Mouse (Mus musculus) kidney, embryonic 14.5 days (tissue): ENCODE measurements around the gene Gzmc. TPM values are rescaled to one million over a fixed set of nuclear protein-coding genes. Genes with fewer than 3 reads are reported as not detected.
"Not testable (repeated sequence)": the region's sequence is repeated elsewhere in the genome, so short reads cannot be mapped to it uniquely, and the experiment has no call there.

ENCODE experiments used
- ATAC-seq: fragments of 200-750 bp; cut with Nextera tagmentation; 2 replicates; pipeline ENCODE4 v1.8.0; 2017; ENCODE audit warnings: moderate number of reproducible peaks, mild to moderate bottlenecking, moderate TSS enrichment, moderate library complexity; ENCODE audit not compliant: low FRiP score, low TSS enrichment
- H3K27ac ChIP-seq: fragments of 300-500 bp; sonication (generic); 2 replicates; pipeline ENCODE4 v1.5.1; 2014; ENCODE audit warnings: low read depth, mild to moderate bottlenecking, low read length, moderate library complexity, mixed read lengths
- H3K27me3 ChIP-seq: fragments of 300-500 bp; sonication (generic); 2 replicates; pipeline ENCODE4 v1.6.1; 2014; ENCODE audit warnings: mild to moderate bottlenecking, low read length; ENCODE audit not compliant: control insufficient read depth, insufficient read depth
- H3K36me3 ChIP-seq: fragments of 300-500 bp; sonication (generic); 2 replicates; pipeline ENCODE4 v1.6.1; 2014; ENCODE audit warnings: low read length, mixed read lengths; ENCODE audit not compliant: control insufficient read depth, insufficient read depth
- H3K4me1 ChIP-seq: fragments of 300-500 bp; sonication (generic); 2 replicates; pipeline ENCODE4 v1.6.1; 2014; ENCODE audit warnings: low read length, mixed read lengths; ENCODE audit not compliant: control insufficient read depth, insufficient read depth
- H3K4me2 ChIP-seq: fragments of 300-500 bp; sonication (generic); replicated peaks from 2 replicates; pipeline ENCODE4 v1.6.1; 2014; ENCODE audit warnings: low read depth, mild to moderate bottlenecking, low read length
- H3K4me3 ChIP-seq: fragments of 300-500 bp; sonication (generic); 2 replicates; pipeline ENCODE4 v1.5.1; 2014; ENCODE audit warnings: mild to moderate bottlenecking, low read length
- H3K9ac ChIP-seq: fragments of 300-500 bp; sonication (generic); 2 replicates; pipeline ENCODE4 v1.6.1; 2014; ENCODE audit warnings: low read depth, mild to moderate bottlenecking, low read length, moderate library complexity
- H3K9me3 ChIP-seq: fragments of 300-500 bp; sonication (generic); 2 replicates; pipeline ENCODE4 v1.6.1; 2016; ENCODE audit warnings: low read length; ENCODE audit not compliant: control insufficient read depth
- WGBS: fragments of 180-500 bp; shearing (Covaris S2); extraction: QIAGEN DNeasy Blood & Tissue Kit; methylation state at CpG from one replicate; pipeline ENCODE4 v1.1.7; 2014; 5-methylcytosine and 5-hydroxymethylcytosine counted together
- polyA plus RNA-seq: library from polyadenylated mRNA; unstranded; fragments of >200 nt; fragmentation: Nextera tagmentation; extraction: Ambion mirVana; gene quantifications from 2 replicates; pipeline ENCODE4 v1.2.1, GENCODE M21; 2014

The Gzmc gene
- polyA plus RNA-seq, 1 experiment from 2014 or later = not detected

DNA sequence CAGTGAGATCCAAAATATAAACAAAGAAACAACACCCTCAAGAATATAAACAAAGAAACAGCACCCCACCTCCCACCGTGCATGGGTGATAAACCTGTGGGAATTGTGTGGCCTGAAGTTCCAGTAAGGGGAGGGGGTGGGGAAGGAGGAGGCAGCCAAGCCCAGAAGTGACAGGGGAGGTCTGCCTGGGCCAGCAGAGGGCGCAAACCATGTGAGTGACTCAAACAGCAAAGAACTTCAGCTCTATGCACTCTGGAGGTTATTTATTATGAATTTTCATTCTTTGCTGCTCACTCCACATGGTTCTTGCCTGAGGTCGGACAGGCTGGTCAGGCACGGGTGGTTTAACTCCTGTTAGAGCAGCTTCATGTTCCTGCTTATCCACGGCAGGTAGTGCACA is 29.4 kb downstream of the Gzmc start:
- not testable (repeated sequence) for H3K4me3 ChIP-seq, H3K27ac ChIP-seq, H3K4me1 ChIP-seq, H3K9ac ChIP-seq, H3K4me2 ChIP-seq, ATAC-seq, H3K27me3 ChIP-seq, H3K36me3 ChIP-seq, H3K9me3 ChIP-seq
- WGBS = 31% methylated on average over 5 of the region's 5 CpGs

DNA sequence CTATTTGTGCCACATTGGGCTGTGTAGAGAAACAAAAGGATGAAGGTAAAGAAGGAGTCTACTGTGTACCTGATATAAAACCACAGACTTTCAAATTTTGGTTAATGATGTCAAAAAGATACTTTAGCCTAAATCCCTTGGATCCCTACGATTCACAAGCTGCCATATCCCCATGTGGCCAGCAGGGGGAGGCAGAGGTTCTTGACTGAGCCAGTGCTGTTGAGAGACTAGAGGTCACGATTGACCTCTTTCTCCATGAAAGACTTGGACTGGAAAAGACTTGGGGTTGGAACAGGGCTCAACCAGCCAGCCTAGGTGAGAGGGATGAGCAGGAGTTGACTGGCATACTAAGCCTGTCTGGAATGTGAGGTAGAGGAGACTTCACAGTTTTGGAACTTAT is 30.5 kb downstream of the Gzmc start:
- no peak for ATAC-seq
- no peaks in the 10 kb centered on the region for H3K36me3 ChIP-seq
- no peaks in the 10 kb centered on the region for H3K4me1 ChIP-seq
- H3K27me3 ChIP-seq = no peaks in the 10 kb centered on the region
- no peak overlapping the region for H3K4me2 ChIP-seq
- WGBS = 8% methylated on average over 2 of the region's 2 CpGs
- H3K9ac ChIP-seq = no peak overlapping the region
- H3K27ac ChIP-seq = no peak overlapping the region
- no peaks in the 10 kb centered on the region for H3K9me3 ChIP-seq
- H3K4me3 ChIP-seq = no peak overlapping the region

DNA sequence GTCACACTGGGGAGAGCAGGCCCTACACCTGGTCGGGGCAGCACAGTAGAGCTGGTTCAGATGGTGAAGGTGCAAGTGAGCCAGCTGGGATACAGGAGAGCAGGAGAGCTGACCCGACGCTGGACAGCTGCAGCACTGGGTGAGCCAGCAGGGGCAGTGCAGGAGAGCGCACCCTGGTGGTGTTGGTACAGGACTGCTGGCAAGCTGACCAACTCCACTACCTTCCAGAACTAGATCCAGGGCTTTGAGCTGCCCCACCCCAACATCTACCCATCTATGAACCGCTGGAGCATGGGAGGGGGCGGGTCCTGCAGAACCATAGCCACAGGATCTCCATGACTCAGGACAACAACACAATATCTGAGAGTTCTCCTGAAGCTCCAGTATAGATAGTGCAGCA is 47.5 kb downstream of the Gzmc start:
- no peak overlapping the region for H3K4me2 ChIP-seq
- no peak for ATAC-seq
- no peaks in the 10 kb centered on the region for H3K9me3 ChIP-seq
- H3K27me3 ChIP-seq = no peaks in the 10 kb centered on the region
- no peak overlapping the region for H3K4me3 ChIP-seq
- H3K27ac ChIP-seq = no peak overlapping the region
- H3K36me3 ChIP-seq = no peaks in the 10 kb centered on the region
- H3K9ac ChIP-seq = no peak overlapping the region
- no peaks in the 10 kb centered on the region for H3K4me1 ChIP-seq
- 51% methylated on average over 6 of the region's 6 CpGs for WGBS

DNA sequence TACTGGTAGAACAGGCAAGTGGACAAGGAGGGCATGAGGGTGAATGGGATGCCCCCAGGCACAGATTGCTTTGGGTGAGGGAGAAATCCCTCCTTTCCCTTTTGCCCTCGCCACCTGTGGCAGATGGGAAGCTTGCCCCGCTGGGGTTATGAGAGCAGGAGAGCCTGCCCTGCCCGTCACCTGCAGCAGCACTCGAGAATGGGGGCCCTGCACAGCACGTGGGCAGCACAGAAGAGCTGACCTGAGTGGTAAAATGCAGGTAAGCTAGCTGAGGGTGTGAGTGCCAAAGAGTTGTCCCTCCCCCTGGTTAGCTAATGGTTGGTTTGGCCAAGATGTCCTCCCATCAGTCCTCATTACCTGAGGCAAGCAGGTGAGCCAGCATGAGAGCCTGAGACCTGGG is 47.9 kb downstream of the Gzmc start:
- H3K9me3 ChIP-seq = no peaks in the 10 kb centered on the region
- H3K4me3 ChIP-seq = no peak overlapping the region
- no peak overlapping the region for H3K4me2 ChIP-seq
- no peak for ATAC-seq
- H3K27ac ChIP-seq = no peak overlapping the region
- H3K4me1 ChIP-seq = no peaks in the 10 kb centered on the region
- H3K27me3 ChIP-seq = no peaks in the 10 kb centered on the region
- 68% methylated on average over 5 of the region's 5 CpGs for WGBS
- no peaks in the 10 kb centered on the region for H3K36me3 ChIP-seq
- H3K9ac ChIP-seq = no peak overlapping the region

Other genes with a start within 250 kb of the Gzmc start
- not detected in 2 replicates for gene Mcpt1, start 216.7 kb downstream of the Gzmc start, polyA plus RNA-seq
- gene Mcpt9, start 204.2 kb downstream of the Gzmc start, polyA plus RNA-seq = not detected in 2 replicates
- gene Mcpt2, start 192.6 kb downstream of the Gzmc start, polyA plus RNA-seq = not detected in 2 replicates
- gene Mcpt4, start 172.3 kb downstream of the Gzmc start, polyA plus RNA-seq = not detected in 2 replicates
- gene Mcpt8, start 149.4 kb downstream of the Gzmc start, polyA plus RNA-seq = 0.40 and 0.53 TPM in 2 replicates
- not detected in 2 replicates for gene Ctsg, start 132.1 kb downstream of the Gzmc start, polyA plus RNA-seq
- gene Gzme, start 114.0 kb downstream of the Gzmc start, polyA plus RNA-seq = not detected in 2 replicates
- not detected in 2 replicates for gene Gzmd, start 102.0 kb downstream of the Gzmc start, polyA plus RNA-seq
- gene Gzmg, start 75.1 kb downstream of the Gzmc start, polyA plus RNA-seq = not detected in 2 replicates
- gene Gzmn, start 60.1 kb downstream of the Gzmc start, polyA plus RNA-seq = not detected in 2 replicates
- gene Gzmf, start 23.2 kb downstream of the Gzmc start, polyA plus RNA-seq = not detected in 2 replicates
- gene Gzmb, start 27.6 kb upstream of the Gzmc start, polyA plus RNA-seq = 0.19 TPM in 1 of 2 replicates, not detected in the other
- gene Atp12a, start 130.4 kb upstream of the Gzmc start, polyA plus RNA-seq = 0.20 and 0.46 TPM in 2 replicates
- gene Rnf17, start 167.9 kb upstream of the Gzmc start, polyA plus RNA-seq = 1.2 and 1.6 TPM in 2 replicates